Mouse (Mus musculus) urinary bladder, postnatal 4 days (tissue): ENCODE measurements around the gene Fyn.

Experiments used
- DNase-seq, 2 experiments: peaks; one replicate each; pipeline ENCODE4 v3.0.0; 2021 to 2022; ENCODE audit warnings: low spot score in 2 of 2

Gene Fyn

GRCm38 (mm10) chr10:39563552-39564223 lies 195.0 kb downstream of the Fyn start:
- no peak for DNase-seq

DNA sequence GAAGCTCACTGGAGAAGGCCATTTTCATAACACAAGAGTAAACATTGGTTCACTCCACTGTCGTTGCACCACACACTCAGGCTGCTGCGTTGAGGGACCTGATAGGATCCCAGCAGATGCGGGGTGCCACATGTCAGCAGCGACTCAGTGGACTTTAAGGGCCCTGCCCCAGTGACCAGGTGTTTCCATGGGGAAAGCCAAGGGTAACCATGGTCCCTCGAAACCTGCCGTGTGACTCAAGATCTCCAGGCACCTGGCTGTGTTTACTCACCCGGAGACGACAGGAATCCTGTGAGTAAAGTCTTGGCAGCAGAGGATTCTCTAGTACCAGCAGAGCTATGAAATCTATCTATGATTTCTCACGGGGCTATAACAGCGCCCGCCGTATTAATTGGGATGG lies 198.2 kb downstream of the Fyn start:
- DNase-seq = no peak

DNA sequence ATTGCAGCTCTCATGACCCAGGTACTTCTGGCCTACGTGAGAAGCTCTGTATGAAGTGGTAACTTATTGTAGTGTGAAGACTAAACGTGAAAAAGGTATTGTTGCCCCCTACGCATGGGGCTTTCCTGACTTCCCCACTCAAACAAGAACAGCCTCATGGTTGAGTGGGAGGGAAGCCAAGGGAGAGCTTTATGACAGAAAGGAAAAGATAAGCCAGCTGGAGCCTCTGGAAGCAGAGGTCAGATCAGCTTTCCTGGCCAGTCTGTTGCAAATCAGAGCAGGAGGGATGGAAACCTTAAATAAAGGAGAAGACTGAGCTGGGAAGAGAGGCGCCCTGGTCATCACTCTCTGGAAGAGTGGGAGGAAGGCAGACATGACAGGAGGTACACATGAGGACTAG lies 200.3 kb downstream of the Fyn start:
- no peak for DNase-seq

GRCm38 (mm10) chr10:39571011-39571410 lies 202.4 kb downstream of the Fyn start:
- no peak for DNase-seq

GRCm38 (mm10) chr10:39572050-39572671 lies 203.5 kb downstream of the Fyn start:
- no peak for DNase-seq

GRCm38 (mm10) chr10:39572672-39573051 lies 204.0 kb downstream of the Fyn start:
- DNase-seq = no peak

- no peak for DNase-seq
Observed at GRCm38 (mm10) chr10:39576466-39576865, 207.8 kb downstream of the Fyn start.

DNA sequence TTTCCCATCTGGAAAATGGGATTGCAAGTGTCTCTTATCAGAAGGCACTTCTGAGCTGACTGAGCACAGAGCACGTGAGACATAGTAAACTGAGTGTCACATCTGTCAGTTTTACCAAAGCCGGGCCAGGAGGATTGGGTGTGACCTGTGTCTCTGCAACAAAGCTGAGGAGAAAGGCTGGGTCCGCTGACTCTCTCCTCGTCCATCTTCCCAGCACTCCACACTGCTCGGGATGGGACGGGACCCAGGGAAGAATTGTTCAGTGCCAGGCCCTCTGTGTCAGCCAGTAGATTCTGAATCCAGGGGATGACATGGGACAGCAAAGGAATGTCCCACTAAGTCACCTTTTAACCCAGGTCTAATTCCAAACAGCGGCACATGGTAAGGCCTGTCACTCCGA lies 211.8 kb downstream of the Fyn start:
- DNase-seq = no peak

DNA sequence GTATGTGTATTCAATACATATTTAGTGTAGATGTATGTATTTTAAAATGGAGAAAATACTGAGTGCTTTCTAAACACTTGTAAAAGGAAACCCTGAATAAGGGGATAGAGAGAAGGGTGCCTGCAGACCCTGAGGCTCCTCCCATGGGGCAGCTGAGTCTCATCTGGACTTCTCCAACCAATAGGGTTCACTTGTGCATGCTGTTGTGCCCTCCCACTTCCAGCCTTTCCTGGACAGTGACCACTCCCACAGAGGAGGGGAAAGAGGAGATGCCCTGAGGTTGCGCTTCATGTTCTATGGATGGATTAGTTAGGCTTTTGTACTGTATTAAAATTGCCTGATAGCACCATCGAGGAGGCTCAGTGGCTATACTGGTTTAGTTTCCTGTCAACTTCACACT lies 213.7 kb downstream of the Fyn start:
- DNase-seq = no peak

DNA sequence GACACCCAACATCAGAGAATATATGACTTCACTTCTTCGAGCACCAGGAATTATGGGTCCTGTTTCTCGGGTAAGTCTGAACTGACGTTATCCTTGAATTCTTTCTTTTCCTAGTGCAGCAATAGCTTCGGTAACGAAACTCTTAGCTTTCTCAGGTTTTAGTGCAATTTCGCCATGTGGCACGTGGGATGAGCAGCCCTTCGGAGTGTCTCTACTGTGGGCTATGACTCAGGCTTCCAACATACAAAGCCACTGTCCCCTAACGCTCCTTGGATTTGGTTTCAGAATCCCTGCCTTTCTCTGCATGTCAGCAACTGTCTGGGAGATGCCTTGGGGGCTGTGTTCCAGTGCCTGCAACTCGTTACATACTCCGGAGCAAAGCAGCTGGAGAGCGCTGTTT lies 215.1 kb downstream of the Fyn start:
- no peak for DNase-seq

- DNase-seq = peak in 1 of 2 experiments; percentile 15
Observed at GRCm38 (mm10) chr10:39587290-39587925, 218.8 kb downstream of the Fyn start.

GRCm38 (mm10) chr10:39587973-39588746 lies 219.5 kb downstream of the Fyn start:
- peak in 1 of 2 experiments; percentile 14 for DNase-seq

DNA sequence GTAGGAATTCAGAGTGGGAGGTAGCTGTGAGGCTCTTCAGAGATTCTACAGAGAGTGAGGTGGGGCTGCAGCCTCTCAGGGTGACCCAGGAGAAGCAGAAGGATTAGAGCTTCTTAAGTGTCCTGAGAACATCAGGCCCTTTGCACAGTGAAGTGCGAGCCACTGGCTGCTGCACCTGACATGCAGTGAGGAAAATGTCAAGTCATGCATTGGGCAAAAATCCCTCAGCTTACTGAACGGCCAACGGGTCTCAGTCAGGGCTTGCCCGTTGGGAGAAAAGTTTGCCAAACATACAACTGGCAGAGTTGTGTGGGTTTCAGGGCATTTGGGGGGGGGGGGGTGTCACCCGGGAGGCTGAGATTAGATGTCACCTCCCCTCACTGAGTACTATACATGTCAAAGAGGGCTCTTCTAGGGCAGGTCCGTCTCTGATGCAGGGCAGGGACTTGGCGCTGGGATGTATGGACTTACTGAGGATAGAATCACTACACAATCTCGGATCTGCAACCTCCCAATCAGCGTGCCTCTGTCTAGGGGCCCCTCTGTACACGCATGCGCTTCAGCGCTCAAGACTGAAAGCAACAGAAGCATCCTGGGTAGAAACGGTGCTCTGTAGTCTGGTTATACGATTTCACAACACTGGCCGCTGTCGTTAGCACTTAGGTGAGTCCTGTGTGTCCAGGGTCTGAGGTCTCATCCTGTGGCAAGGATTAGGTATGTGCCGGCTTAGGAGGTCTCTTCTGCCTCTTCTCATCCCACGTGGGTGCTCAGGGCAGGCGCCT lies 221.3 kb downstream of the Fyn start:
- peak in 1 of 2 experiments; percentile 14 for DNase-seq

DNA sequence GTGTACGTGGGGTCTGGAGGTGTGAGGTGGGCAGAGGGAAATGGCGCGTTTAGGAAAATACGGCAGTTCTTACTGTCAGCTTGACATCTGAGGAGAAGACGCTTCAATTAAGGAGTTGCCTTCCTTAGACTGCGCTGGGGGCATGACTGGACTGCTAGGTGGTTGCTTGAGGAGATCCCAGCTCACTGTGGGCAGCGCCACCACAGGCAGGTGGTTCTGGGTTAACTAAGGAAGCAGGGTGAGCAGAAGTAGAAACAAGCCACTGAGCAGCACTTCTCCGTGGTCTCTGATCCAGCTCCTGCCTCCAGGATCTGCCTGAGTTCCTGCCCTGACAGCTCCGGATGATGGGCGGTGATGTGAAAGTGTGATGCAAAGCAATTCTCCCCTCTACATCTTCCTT lies 222.0 kb downstream of the Fyn start:
- DNase-seq = peak in 1 of 2 experiments; percentile 15

DNA sequence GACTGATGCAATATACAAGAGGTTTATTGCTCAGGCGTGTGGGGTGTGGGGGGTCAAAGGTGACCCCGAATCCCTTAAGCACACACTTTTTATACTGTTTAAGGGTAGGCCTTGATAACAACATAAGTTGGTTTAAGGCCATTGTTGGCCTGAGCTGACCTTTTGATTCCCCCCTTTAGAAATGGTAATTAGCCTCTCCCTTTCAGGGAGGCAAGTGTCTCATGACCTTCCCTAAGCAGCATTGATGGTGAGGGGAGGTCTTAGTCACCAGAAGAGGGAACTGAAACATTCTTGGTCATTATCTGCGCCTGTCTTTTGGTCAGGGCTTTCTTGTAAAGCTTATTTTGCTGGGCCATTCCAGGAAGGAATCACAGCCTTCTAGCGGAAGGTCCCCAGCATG lies 223.8 kb downstream of the Fyn start:
- no peak for DNase-seq

- no peak for DNase-seq
Observed at GRCm38 (mm10) chr10:39594716-39595115, 226.1 kb downstream of the Fyn start.

DNA sequence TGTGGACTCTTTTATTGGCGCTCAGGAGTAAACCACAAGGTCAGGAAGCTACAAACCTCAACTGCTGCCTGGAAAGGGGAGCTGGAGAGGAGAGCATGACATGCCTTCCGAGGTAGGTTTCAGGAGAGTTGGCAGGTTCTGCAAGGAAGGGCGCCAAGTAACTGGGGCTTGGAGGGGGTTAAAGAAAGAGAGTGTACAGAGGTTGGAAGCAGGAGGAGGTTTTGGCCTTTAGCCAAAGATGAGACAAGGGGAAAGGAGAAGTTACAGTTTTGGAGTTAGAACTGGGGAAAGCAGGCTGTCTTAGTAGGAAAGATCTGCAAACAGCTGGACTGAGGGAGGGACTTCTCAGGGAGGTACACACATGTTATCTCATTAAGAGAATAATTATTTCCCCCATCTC lies 227.2 kb downstream of the Fyn start:
- DNase-seq = no peak

GRCm38 (mm10) chr10:39597116-39597791 lies 228.6 kb downstream of the Fyn start:
- DNase-seq = no peak

- no peak for DNase-seq
Observed at GRCm38 (mm10) chr10:39597792-39598183, 229.1 kb downstream of the Fyn start.

DNA sequence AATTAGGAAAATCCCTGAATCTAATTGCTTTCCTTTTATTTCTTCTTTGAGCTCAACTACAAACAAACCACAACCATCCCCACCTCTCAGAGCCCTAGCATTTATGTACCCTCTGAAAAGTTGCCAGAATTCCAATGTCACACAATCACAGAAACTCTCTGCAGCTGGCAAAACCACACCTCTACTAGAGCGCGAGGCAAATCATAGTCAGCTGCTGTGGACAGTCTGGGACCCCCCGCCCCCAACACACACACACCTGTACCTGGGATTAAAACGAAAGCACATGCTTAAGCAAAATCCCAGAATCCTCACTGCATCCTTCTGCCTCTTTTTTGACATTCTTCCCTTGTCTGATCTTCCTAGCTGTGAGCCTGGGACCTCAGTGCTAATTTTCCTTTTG lies 230.9 kb downstream of the Fyn start:
- DNase-seq = no peak

GRCm38 (mm10) chr10:39600115-39600514 lies 231.5 kb downstream of the Fyn start:
- no peak for DNase-seq
